Mouse (Mus musculus) olfactory bulb, adult 2 months (tissue): ENCODE measurements around the gene Lingo1.

Source experiments
- CTCF ChIP-seq: fragments of 200-500 bp; IDR thresholded peaks from 2 replicates; pipeline ENCODE4 v1.5.1; 2012; ENCODE audit warnings: low read depth, mild to moderate bottlenecking, low read length, moderate library complexity; ENCODE audit not compliant: insufficient read depth
- POLR2A ChIP-seq: fragments of 200-500 bp; IDR thresholded peaks from 2 replicates; pipeline ENCODE4 v1.6.1; 2012; ENCODE audit warnings: mild to moderate bottlenecking, low read depth, low read length, moderate library complexity; ENCODE audit not compliant: insufficient read depth

DNA sequence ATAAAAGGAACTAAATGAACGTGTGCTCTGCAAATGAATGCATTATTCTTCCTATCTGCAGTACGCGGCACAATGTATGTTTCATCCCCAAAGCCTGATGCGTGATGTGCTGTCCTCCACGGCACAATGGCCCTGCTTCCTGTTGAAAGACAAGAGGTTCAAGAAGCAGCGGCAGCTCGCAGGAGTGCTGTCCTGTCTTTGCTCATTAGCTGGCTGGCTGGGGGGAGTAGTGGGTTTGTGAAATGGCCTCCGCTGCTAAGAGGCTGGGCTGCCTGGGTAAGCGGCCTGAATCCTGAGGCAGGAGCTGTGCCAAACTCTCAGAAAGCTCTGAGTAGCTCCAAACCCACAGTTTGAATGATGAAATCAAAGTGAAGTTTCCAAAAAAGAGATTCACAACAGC lies 31.9 kb upstream of the Lingo1 start:
- TF ChIP-seq POLR2A (no peak), CTCF (no peak)
